Mouse (Mus musculus) gastrocnemius, postnatal 4 days (tissue): ENCODE data around the gene Lgals3bp. TPM values are rescaled to one million over a fixed set of nuclear protein-coding genes. Genes with fewer than 3 reads are reported as not detected.

Experiments used
- total RNA-seq, 2 experiments: library from RNA; stranded (reverse); gene quantifications; 2 replicates each; pipeline ENCODE4 v1.2.3; 2021

Lgals3bp gene
- total RNA-seq, 2 experiments from 2014 or later, result 16.3 to 19.6 TPM

Other genes with a start within 250 kb of the Lgals3bp start
- 10 to 100 TPM; 28.4 to 32.2 TPM for gene Cyth1, start 153.5 kb downstream of the Lgals3bp start, total RNA-seq
- 10 to 100 TPM; 14.8 to 16.6 TPM for gene Usp36, start 111.8 kb downstream of the Lgals3bp start, total RNA-seq
- gene Cep295nl, start 59.6 kb downstream of the Lgals3bp start, total RNA-seq, result 1 to 10 TPM; 3.2 to 4.3 TPM
- gene Timp2, start 46.4 kb downstream of the Lgals3bp start, total RNA-seq, result 100 to 1,000 TPM; 211 to 244 TPM
- 10 to 100 TPM; 20.1 to 20.7 TPM for gene Cant1, start 17.0 kb upstream of the Lgals3bp start, total RNA-seq
- gene C1qtnf1, start 26.1 kb upstream of the Lgals3bp start, total RNA-seq, result 10 to 100 TPM; 33.2 to 37.6 TPM
- 10 to 100 TPM; 16.0 to 27.7 TPM for gene Engase, start 74.7 kb upstream of the Lgals3bp start, total RNA-seq